Mouse (Mus musculus) liver, adult 2 months (tissue): ENCODE measurements at regions not wholly inside any gene's neighbourhood (a gene's known extent, or its start where the extent isn't known, plus 50 kb on each side); places are given as distances from the start of the nearest gene placed in this dataset.

Source experiments
- CTCF ChIP-seq: fragments of 200-500 bp; IDR thresholded peaks from 2 replicates; pipeline ENCODE4 v1.5.1; 2011; ENCODE audit warnings: low read depth, low read length, control low read depth
- POLR2A ChIP-seq: fragments of 200-500 bp; IDR thresholded peaks from 2 replicates; pipeline ENCODE4 v1.6.1; 2011; ENCODE audit warnings: low read length, control low read depth; ENCODE audit not compliant: insufficient read depth; ENCODE audit errors: extremely low read depth

DNA sequence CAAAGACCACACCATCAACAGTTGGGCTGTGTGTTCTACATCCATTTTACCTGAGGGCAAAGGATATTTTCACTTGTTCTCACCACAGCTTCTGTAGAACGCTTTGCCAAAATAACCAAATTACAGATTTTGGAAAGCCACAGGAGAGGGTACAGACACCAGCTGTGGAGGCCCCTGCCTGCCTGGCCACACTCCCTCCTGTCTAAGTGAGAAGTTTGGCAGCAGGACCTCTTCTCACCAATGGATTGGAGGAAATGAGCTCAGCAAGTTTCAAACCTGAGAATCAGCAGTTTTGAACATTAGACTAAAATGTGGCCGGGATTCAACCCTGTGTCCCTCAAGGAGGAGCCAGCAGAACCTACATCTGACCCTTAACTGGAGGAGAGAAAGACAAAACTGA, 206.2 kb upstream of the Plxna2 start:
- no peak for TF ChIP-seq CTCF
- TF ChIP-seq POLR2A, result no peak
